Mouse (Mus musculus) spleen, adult 2 months (tissue): ENCODE data around the gene Myh2. TPM values are rescaled to one million over a fixed set of nuclear protein-coding genes. Genes with fewer than 3 reads are reported as not detected.
A peak's percentile ranks its signal among the peaks of the same experiment; 100 is the strongest.

Experiments
- DNase-seq, 2 experiments: peaks; one replicate each; pipeline versions ENCODE4 v3.0.0 to v3.0.0-alpha.2; 2012 to 2021; ENCODE audit warnings: low spot score in 2 of 2, low read depth in 1 of 2
- H3K27ac ChIP-seq: fragments of 200-500 bp; 2 replicates; pipeline ENCODE4 v1.5.1; 2012; ENCODE audit warnings: low read length, inconsistent platforms; ENCODE audit not compliant: insufficient read depth
- H3K27me3 ChIP-seq: fragments of 200-500 bp; 2 replicates; pipeline ENCODE4 v1.6.1; 2012; ENCODE audit warnings: mild to moderate bottlenecking, moderate library complexity, low read length, inconsistent platforms; ENCODE audit not compliant: control insufficient read depth, insufficient read depth
- H3K36me3 ChIP-seq: fragments of 200-500 bp; 2 replicates; pipeline ENCODE4 v1.6.1; 2012; ENCODE audit warnings: mild to moderate bottlenecking, low read length, inconsistent platforms; ENCODE audit not compliant: control insufficient read depth, insufficient read depth
- H3K4me1 ChIP-seq: fragments of 200-500 bp; 2 replicates; pipeline ENCODE4 v1.6.1; 2011; ENCODE audit warnings: inconsistent platforms; ENCODE audit not compliant: control insufficient read depth, insufficient read depth, insufficient read length
- H3K4me3 ChIP-seq: fragments of 200-500 bp; 2 replicates; pipeline ENCODE4 v1.5.1; 2011; ENCODE audit warnings: mild to moderate bottlenecking, inconsistent platforms; ENCODE audit not compliant: insufficient read depth, insufficient read length; ENCODE audit errors: extremely low read depth
- CTCF ChIP-seq: fragments of 200-500 bp; IDR thresholded peaks from 2 replicates; pipeline ENCODE4 v1.5.1; 2011; ENCODE audit warnings: mild to moderate bottlenecking, inconsistent platforms; ENCODE audit not compliant: insufficient read depth, insufficient read length, insufficient replicate concordance; ENCODE audit errors: extremely low read depth
- POLR2A ChIP-seq: fragments of 200-500 bp; IDR thresholded peaks from 2 replicates; pipeline ENCODE4 v1.6.1; 2011; ENCODE audit warnings: low read depth, low read length, inconsistent platforms
- WGBS: fragments of 180-500 bp; shearing (Covaris S2); methylation state at CpG from one replicate; pipeline ENCODE4 v1.1.7; 2018; 5-methylcytosine and 5-hydroxymethylcytosine counted together
- polyA plus RNA-seq: library from polyadenylated mRNA; depleted of rRNA; stranded (reverse); fragments of >200 nt; gene quantifications from 2 replicates; pipeline ENCODE4 v1.2.3, GENCODE M21; 2012; rRNA removed

Myh2 gene
- polyA plus RNA-seq, 1 experiment: not detected

DNA sequence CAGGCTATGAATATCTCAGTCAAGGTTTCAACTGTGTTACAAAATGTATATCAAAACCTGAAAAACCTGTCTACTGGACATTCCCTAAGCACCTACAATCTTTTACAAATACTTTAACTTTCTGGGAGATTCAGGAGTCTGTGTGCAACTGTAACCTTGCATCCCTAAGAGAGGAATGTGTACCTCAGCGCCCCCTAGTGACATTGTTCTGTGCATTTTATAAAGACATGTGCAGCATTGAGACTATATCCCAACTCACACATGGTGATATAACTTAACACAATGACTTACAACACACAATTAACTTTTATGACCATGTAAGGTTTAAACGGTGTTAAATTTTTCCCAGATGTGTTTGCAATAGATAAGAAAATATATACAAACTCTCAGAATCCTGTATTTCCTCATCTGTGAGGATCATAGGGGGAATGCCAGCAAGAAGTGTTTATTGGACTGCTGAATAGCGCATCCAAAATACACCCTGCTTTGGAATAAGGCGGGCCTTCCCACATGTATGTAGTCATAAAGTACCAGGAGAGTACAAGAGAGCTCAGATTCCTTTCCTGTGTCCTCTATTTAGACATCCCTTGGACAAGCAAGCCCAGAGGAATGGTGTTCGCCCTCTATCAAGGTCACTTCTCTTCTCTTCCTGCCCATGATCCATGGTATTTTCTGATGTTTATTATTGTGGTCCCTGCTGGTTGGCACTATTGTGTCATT is 65.0 kb downstream of the Myh2 start:
- 68% methylated on average over 5 of the region's 5 CpGs for WGBS
- Histone ChIP-seq H3K4me3 (no peak overlapping the region), H3K4me1 (no peaks in the 10 kb centered on the region), H3K27me3 (no peaks in the 10 kb centered on the region), H3K36me3 (no peaks in the 10 kb centered on the region), H3K27ac (no peak overlapping the region)
- DNase-seq: peak in 1 of 2 experiments; percentile 12
- no peak for TF ChIP-seq CTCF
- TF ChIP-seq POLR2A: no peak

GRCm38 (mm10) chr11:67236799-67237198 is 66.0 kb downstream of the Myh2 start:
- H3K36me3 ChIP-seq: no peaks in the 10 kb centered on the region
- H3K4me3 ChIP-seq: no peak overlapping the region
- TF ChIP-seq POLR2A: no peak
- no peak for TF ChIP-seq CTCF
- DNase-seq: no peak
- H3K4me1 ChIP-seq: no peaks in the 10 kb centered on the region
- no peaks in the 10 kb centered on the region for H3K27me3 ChIP-seq
- WGBS: 88% methylated on average over 9 of the region's 9 CpGs
- H3K27ac ChIP-seq: no peak overlapping the region

DNA sequence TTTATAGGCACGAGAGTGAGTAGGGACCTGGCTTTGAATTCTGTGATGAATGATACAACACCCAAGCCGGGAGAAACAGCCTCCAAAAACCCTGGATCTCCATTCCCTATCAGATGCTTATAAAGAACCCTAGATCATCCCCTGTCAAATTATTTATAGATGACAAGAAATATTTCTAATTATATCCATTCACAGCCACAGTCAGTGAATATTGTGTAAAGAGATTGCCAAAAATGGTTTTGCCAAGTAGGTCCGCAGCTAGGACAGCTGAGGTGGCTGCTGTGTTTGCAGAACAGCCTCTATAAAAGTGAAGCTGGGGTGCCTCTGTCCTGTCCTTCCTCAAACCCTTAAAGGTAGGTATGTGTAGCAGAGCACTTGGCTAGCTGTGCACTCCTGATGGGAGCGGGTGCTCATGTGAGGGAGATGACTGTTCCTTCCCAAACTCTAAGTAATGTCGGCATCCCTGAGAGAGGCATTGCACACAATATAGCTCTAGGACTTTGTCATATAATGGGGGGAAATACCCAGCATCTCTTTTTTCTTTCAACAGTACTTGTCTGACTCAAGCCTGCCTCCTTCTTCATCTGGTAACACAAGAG is 66.8 kb downstream of the Myh2 start, which contains the start of gene Myh4:
Gene Myh4, plus strand, starts transcription at position 549 of the 599 bp plus-strand sequence.
- no peak within 1 kb of the TSS for H3K27ac ChIP-seq
- no peak for DNase-seq
- H3K4me3 ChIP-seq: no peak within 1 kb of the TSS
- WGBS: 90% methylated on average over 5 of the region's 5 CpGs
- H3K36me3 ChIP-seq: no peaks in the 10 kb centered on the region
- H3K4me1 ChIP-seq: no peaks in the 10 kb centered on the region
- TF ChIP-seq POLR2A (no peak), CTCF (no peak)
- no peaks in the 10 kb centered on the region for H3K27me3 ChIP-seq

DNA sequence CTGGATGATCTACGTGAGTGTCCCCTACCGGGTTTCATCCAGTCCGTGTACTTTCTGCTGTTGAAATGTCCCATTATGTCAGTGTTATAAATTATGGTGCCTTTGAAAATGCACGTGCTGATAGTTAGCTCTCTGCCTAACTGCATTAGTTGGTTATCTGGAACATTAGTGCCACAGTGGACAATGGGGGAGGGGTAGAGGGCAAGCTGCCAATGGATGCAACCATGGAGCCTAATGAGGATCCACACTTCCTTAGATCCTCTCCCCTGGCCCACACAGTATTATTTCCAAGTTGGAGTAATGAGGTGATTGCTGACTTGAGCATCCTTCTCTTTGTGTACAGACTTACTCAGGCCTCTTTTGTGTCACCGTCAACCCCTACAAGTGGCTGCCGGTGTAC is 70.2 kb downstream of the Myh2 start:
- no peak for DNase-seq
- no peak overlapping the region for H3K27ac ChIP-seq
- no peak for TF ChIP-seq POLR2A
- no peak for TF ChIP-seq CTCF
- WGBS: 88% methylated on average over 6 of the region's 6 CpGs
- H3K4me1 ChIP-seq: no peaks in the 10 kb centered on the region
- H3K4me3 ChIP-seq: no peak overlapping the region
- no peaks in the 10 kb centered on the region for H3K36me3 ChIP-seq
- H3K27me3 ChIP-seq: no peaks in the 10 kb centered on the region

Other genes starting within 250 kb of the Myh2 start
- not detected in 2 replicates for gene Tmem238l, start 214.4 kb upstream of the Myh2 start, polyA plus RNA-seq
- 0.65 and 0.79 TPM in 2 replicates for gene Tmem220, start 145.9 kb upstream of the Myh2 start, polyA plus RNA-seq
- gene Adprm, start 118.4 kb upstream of the Myh2 start, polyA plus RNA-seq: 6.0 and 7.4 TPM in 2 replicates
- gene Sco1, start 118.4 kb upstream of the Myh2 start, polyA plus RNA-seq: 1.9 and 2.0 TPM in 2 replicates
- not detected in 2 replicates for gene Myh3, start 92.7 kb upstream of the Myh2 start, polyA plus RNA-seq
- 0.04 and 0.08 TPM in 2 replicates for gene Myh1, start 29.0 kb downstream of the Myh2 start, polyA plus RNA-seq
- gene Myh4, start 67.0 kb downstream of the Myh2 start, polyA plus RNA-seq: not detected in 2 replicates
- gene Myh8, start 106.1 kb downstream of the Myh2 start, polyA plus RNA-seq: 0.06 TPM in 2 replicates
- not detected in 2 replicates for gene Myh13, start 150.6 kb downstream of the Myh2 start, polyA plus RNA-seq